Mouse (Mus musculus) gastrocnemius, postnatal 4 days (tissue): ENCODE data around the gene Shc1. TPM values are rescaled to one million over a fixed set of nuclear protein-coding genes. Genes with fewer than 3 reads are reported as not detected.
"Not testable (repeated sequence)": the region's sequence is repeated elsewhere in the genome, so short reads cannot be mapped to it uniquely, and the experiment has no call there.

Source experiments
- DNase-seq, 2 experiments: peaks; one replicate each; pipeline ENCODE4 v3.0.0; 2021 to 2022; ENCODE audit warnings: low spot score in 2 of 2, mixed read lengths in 2 of 2
- total RNA-seq, 2 experiments: library from RNA; stranded (reverse); gene quantifications; 2 replicates each; pipeline ENCODE4 v1.2.3; 2021

Shc1 gene
- total RNA-seq, 2 experiments from 2014 or later = 73.1 to 80.6 TPM

DNA sequence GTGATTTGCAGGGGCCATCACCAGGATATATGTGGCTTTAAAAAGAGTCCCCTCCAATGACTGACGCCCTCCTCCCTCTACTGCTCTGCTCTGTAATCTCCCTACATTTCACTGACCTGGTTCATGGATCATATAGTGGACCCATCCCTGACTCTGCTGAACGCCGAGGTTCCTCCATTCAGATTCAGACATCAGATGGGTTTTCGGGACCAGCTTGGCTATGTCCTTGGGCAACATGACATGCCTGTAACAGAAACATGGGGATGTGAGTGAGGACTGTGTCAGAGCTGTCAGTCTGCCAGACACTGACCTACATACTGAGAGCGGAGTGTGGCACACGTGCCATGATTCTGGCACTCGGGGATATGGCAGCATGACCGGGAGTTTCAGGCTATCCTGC is 2.1 kb upstream of the Shc1 start:
- DNase-seq = no peak

DNA sequence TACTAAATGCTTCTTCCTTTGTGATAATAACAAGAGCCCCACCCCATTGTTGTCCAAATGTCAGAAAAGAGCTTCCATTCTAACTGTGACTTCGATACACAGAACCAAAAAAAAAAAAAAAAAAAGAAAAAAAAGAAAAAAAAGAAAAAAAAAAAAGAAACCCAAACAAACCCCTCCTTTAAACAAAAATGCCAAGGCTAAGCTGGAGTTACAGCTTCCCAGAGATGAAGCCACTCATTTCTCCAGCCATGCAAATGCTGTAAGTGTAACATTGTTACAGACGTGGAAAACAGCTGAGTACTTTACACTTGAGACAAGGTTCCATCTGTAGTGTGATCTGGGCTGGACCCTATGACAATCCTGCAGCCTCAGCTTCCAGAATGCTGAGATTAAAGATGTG is 1.1 kb upstream of the Shc1 start:
- no peak for DNase-seq

GRCm38 (mm10) chr3:89417840-89418169 is 438 bp upstream of the Shc1 start:
- no peak for DNase-seq

- peak; percentile 65 to 86 for DNase-seq
These were observed 613 bp downstream of the Shc1 start for GRCm38 (mm10) chr3:89418861-89419250.

DNA sequence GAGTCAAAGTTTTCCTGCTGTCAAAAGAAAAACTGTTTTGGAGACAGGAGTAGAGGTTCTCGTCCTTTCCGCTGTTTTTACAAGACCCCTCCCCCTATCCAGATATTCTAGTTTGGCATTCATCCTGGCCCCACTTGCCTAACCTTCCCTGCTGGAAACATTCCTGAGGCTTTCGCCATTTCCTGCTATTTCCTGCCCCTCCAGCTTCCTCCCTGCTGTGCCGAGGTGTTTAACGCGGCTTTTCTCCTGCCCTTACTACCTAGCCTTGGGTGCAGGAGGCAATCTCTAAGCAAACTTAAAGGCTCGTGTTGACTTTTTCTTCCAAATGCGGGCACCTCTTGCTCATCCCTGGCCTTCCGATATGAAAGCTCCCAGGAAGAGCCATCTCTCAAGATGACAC is 1.3 kb downstream of the Shc1 start:
- DNase-seq = peak in 1 of 2 experiments; percentile 50

- DNase-seq = no peak
These were observed 1.7 kb downstream of the Shc1 start for GRCm38 (mm10) chr3:89419981-89420380.

DNA sequence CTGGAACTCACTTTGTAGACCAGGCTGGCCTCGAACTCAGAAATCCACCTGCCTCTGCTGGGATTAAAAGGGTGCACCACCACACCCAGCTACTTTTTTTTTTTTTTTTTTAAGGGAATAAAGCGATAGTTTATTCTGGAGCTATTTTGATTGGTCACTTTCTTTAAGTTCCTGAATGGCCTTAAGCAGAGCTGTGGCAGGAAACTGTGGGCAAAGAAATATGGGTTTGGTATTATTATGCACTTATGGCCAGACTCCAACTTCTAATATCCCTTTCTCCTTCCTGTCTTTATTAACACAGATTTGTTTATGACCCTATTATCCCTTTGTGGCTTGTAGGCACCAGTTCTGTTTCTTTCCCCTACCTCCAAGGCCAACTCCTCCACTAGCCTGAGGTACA is 2.2 kb downstream of the Shc1 start:
- no peak for DNase-seq

GRCm38 (mm10) chr3:89421002-89421774 is 2.9 kb downstream of the Shc1 start:
- DNase-seq = peak; percentile 50 to 83

DNA sequence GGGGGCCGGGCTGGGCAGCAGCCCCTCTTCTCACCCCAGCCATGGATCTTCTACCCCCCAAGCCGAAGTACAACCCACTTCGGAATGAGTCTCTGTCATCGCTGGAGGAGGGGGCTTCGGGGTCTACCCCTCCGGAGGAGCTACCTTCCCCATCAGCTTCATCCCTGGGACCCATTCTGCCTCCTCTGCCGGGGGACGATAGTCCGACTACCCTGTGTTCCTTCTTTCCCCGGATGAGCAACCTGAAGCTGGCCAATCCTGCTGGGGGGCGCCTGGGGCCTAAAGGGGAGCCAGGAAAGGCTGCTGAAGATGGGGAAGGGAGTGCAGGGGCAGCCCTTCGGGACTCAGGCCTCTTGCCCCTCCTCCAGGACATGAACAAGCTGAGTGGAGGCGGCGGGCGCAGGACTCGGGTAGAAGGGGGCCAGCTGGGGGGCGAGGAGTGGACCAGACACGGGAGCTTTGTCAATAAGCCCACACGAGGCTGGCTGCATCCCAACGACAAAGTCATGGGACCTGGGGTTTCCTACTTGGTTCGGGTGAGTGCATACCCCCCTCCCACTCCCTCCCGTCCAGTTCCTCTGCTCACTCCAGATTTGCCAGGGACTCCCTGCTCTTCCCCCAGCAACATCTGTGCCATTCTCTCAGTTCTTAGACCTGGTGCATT is 3.7 kb downstream of the Shc1 start:
- peak in 1 of 2 experiments; percentile 53 for DNase-seq

GRCm38 (mm10) chr3:89422556-89423205 is 4.4 kb downstream of the Shc1 start:
- DNase-seq = no peak

GRCm38 (mm10) chr3:89424416-89425140 is 6.3 kb downstream of the Shc1 start:
- no peak for DNase-seq

- no peak for DNase-seq
These were observed 6.9 kb downstream of the Shc1 start for GRCm38 (mm10) chr3:89425141-89425525.

- no peak for DNase-seq
These were observed 7.6 kb downstream of the Shc1 start for GRCm38 (mm10) chr3:89425876-89426275.

GRCm38 (mm10) chr3:89429021-89429420 is 10.8 kb downstream of the Shc1 start:
- DNase-seq = not testable (repeated sequence)

DNA sequence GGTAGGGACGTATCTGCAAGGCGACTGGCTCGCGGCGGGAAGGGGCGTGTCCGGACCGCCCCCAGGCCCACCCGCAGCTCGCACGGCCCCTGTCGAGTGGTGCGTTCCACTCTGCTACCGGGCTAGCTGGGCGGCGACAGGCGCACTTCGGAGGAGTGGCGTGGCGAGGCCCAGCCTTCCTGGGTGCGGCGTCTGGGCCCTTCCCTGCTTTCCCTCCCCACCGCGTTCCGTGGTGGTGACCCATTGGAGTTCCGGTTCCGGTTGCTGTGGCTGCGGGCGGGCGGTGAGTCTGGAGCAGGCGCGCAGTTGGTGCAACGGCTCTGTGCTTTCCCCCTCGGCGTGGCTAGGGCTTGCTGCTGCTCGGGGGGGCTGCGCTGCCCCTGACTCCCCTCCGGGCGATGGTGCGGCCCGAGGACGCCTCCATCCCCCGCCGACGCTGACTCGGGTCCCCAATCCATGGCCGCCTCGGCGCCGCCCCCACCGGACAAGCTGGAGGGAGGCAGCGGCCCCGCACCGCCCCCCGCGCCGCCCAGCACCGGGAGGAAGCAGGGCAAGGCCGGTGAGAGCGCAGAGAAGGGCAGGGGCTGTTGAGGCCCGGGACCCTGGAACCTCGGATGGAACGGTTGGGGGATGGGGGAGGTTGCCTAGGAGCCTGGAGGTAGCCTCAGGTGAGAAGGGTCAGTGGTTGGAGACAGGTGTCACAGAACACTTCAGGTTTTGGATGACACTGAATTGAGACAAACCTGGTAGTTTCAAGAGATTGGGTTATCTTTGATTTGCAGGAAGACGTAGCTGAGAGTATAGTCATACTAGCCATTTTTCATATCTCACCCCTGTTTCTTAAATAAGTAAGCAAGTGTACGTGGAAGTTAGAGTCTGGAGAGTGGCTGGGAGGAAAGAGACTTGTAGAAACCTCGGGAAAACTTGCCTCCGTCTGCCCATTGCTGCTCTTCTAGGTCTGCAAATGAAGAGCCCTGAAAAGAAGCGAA is 12.2 kb downstream of the Shc1 start, which contains the start of gene Pygo2:
Gene Pygo2 (plus strand): TSS at position 44 of the 989 bp plus-strand sequence.
- peak; percentile 91 to 94 for DNase-seq

- no peak for DNase-seq
These were observed 14.4 kb downstream of the Shc1 start for GRCm38 (mm10) chr3:89432606-89433005.

GRCm38 (mm10) chr3:89434532-89434931 is 16.3 kb downstream of the Shc1 start:
- no peak for DNase-seq

- DNase-seq = no peak
These were observed 16.8 kb downstream of the Shc1 start for GRCm38 (mm10) chr3:89435041-89435440.

DNA sequence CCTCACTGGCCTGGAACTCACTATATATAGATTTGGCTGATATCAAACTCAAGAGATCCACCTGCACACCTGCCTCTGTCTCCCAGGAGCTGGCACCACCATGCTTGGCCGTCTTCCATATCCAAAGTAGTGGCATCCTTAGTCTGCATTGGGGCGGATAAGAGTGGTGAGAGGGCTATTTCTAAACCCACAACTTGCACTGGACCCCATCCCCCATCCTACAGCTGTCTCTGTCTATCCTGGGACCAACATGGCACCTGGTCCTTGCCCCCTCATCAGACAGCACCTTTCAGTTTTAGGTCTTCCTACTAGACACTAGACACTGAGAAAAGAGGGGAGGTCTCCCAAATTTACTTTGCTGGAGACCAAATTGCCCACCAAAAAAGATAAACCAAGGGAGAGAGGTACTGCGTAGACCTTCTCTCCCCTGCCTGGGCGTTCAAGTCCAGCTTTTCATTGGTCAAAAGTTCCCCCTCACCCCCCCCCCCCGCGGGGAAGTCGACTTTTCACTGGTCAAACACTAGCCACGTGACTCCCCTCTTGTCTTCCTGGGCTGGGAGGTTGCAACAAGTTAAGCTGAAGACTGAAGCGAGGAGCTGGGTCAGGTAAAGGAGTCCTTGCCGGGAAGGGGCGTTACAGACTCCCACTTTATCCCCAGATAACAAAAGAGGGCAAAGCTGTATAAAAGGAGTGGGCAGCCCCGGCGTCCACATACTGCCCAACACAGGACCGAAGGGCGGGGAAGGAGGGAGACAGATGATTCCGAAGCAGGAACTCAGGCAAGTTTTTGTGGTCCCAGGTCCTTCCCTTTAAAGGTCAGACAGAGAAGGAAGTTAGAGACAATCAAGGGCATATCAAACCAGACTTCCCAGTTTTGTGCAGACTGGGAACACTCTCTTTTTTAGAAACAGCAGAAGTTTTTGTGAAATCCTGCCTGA is 18.2 kb downstream of the Shc1 start, which contains the start of gene Pbxip1:
Gene Pbxip1 (plus strand): TSS at position 531 of the 938 bp plus-strand sequence.
- peak in 1 of 2 experiments; percentile 62 for DNase-seq
